Mouse (Mus musculus) gastrocnemius, postnatal 36 days (tissue): ENCODE measurements around the gene Cox6a1. TPM values are rescaled to one million over a fixed set of nuclear protein-coding genes. Genes with fewer than 3 reads are reported as not detected.
"Not testable (repeated sequence)": the region's sequence is repeated elsewhere in the genome, so short reads cannot be mapped to it uniquely, and the experiment has no call there.

Source experiments
- DNase-seq, 2 experiments: peaks; one replicate each; pipeline ENCODE4 v3.0.0; 2022
- intact Hi-C: fragments of 180-260 bp; cut with DNase I; formaldehyde crosslinking; loops from one replicate; pipeline ENCODE4 v1.15.1; 2025
- long read RNA-seq, 2 experiments: library from polyadenylated mRNA; stranded (forward); transcript quantifications; one replicate each; pipeline ENCODE4 v2.0.0; 2021
- total RNA-seq, 2 experiments: library from RNA; stranded (reverse); gene quantifications; 2 replicates each; pipeline ENCODE4 v1.2.3; 2021

Gene Cox6a1
- 10 to 100 TPM; 49.7 to 56.1 TPM for total RNA-seq
- long read RNA-seq, experiment 1, transcript Cox6a1-201 (3 exons, 571 nt): major isoform, 73 of 83 reads
- long read RNA-seq, experiment 1, transcript Cox6a1-202 (2 exons, 620 nt): minor isoform, 5 of 83 reads
- long read RNA-seq, experiment 1, partial matches to known transcripts: 5 of 83 reads
- long read RNA-seq, experiment 1, other reads (novel, unspliced or antisense): 0 of 83 reads
- long read RNA-seq, experiment 2, transcript Cox6a1-201 (3 exons, 571 nt): major isoform, 130 of 140 reads
- long read RNA-seq, experiment 2, transcript Cox6a1-202 (2 exons, 620 nt): minor isoform, 5 of 140 reads
- long read RNA-seq, experiment 2, partial matches to known transcripts: 2 of 140 reads
- long read RNA-seq, experiment 2, other reads (novel, unspliced or antisense): 3 of 140 reads

GRCm38 (mm10) chr5:115348546-115349224, at the start of gene Cox6a1:
TSS of gene Cox6a1 (minus strand) at chr5:115348981.
- peak; percentile 96 to 99 for DNase-seq
- intact Hi-C loops: loop anchor here (5.0 to 10.0 kb wide), 2 partner anchors 71 to 164 kb away; partner anchors contain the start of gene Coq5

GRCm38 (mm10) chr5:115397839-115398780, 49.3 kb upstream of the Cox6a1 start:
- intact Hi-C loops: no loop called here
- DNase-seq: no peak

- no peak for DNase-seq
- intact Hi-C loops: no loop called here
These were observed 47.9 kb upstream of the Cox6a1 start for GRCm38 (mm10) chr5:115396654-115397053.

GRCm38 (mm10) chr5:115394836-115395235, 46.1 kb upstream of the Cox6a1 start:
- DNase-seq: no peak

GRCm38 (mm10) chr5:115394223-115394622, 45.4 kb upstream of the Cox6a1 start:
- DNase-seq: no peak
- intact Hi-C loops: no loop called here

More at GRCm38 (mm10) chr5:115394836-115395235, 46.1 kb upstream of the Cox6a1 start:
- intact Hi-C loops: no loop called here

GRCm38 (mm10) chr5:115392969-115393368, 44.2 kb upstream of the Cox6a1 start:
- DNase-seq: no peak
- intact Hi-C loops: no loop called here

GRCm38 (mm10) chr5:115391935-115392334, 43.2 kb upstream of the Cox6a1 start:
- intact Hi-C loops: no loop called here
- DNase-seq: no peak

GRCm38 (mm10) chr5:115378882-115379281, 30.1 kb upstream of the Cox6a1 start:
- DNase-seq: not testable (repeated sequence)

GRCm38 (mm10) chr5:115375436-115375835, 26.7 kb upstream of the Cox6a1 start:
- intact Hi-C loops: no loop called here
- DNase-seq: no peak

More at GRCm38 (mm10) chr5:115378882-115379281, 30.1 kb upstream of the Cox6a1 start:
- intact Hi-C loops: not testable (repeated sequence)

GRCm38 (mm10) chr5:115374204-115374820, 25.5 kb upstream of the Cox6a1 start:
- intact Hi-C loops: no loop called here
- no peak for DNase-seq

- intact Hi-C loops: no loop called here
- no peak for DNase-seq
These were observed 24.8 kb upstream of the Cox6a1 start for GRCm38 (mm10) chr5:115373441-115374203.

GRCm38 (mm10) chr5:115371736-115372135, 23.0 kb upstream of the Cox6a1 start:
- intact Hi-C loops: no loop called here
- no peak for DNase-seq

GRCm38 (mm10) chr5:115364782-115365181, 16.0 kb upstream of the Cox6a1 start:
- no peak for DNase-seq
- intact Hi-C loops: no loop called here

- intact Hi-C loops: no loop called here
- no peak for DNase-seq
These were observed 14.3 kb upstream of the Cox6a1 start for GRCm38 (mm10) chr5:115362819-115363714.

GRCm38 (mm10) chr5:115362216-115362615, 13.4 kb upstream of the Cox6a1 start:
- DNase-seq: no peak
- intact Hi-C loops: no loop called here

GRCm38 (mm10) chr5:115359851-115360372, 11.1 kb upstream of the Cox6a1 start:
- intact Hi-C loops: loop anchor here (1.0 kb wide), 1 partner anchor 81 kb away; no protein-coding TSS in a partner anchor
- no peak for DNase-seq

GRCm38 (mm10) chr5:115359438-115359837, 10.7 kb upstream of the Cox6a1 start:
- DNase-seq: no peak
- intact Hi-C loops: loop anchor here (1.0 kb wide), 1 partner anchor 82 kb away; no protein-coding TSS in a partner anchor

GRCm38 (mm10) chr5:115358872-115359271, 10.1 kb upstream of the Cox6a1 start:
- intact Hi-C loops: loop anchor here (1.0 kb wide), 1 partner anchor 82 kb away; no protein-coding TSS in a partner anchor

More at GRCm38 (mm10) chr5:115358872-115359271, 10.1 kb upstream of the Cox6a1 start:
- DNase-seq: peak; percentile 79 to 81
